Mouse (Mus musculus) hindbrain, embryonic 10.5 days (tissue): ENCODE data around the gene Pkdrej. TPM values are rescaled to one million over a fixed set of nuclear protein-coding genes. Genes with fewer than 3 reads are reported as not detected.
"Not testable (repeated sequence)": the region's sequence is repeated elsewhere in the genome, so short reads cannot be mapped to it uniquely, and the experiment has no call there.

ENCODE experiments used
- DNase-seq: peaks from one replicate; pipeline ENCODE4 v3.0.0-alpha.2; 2017; ENCODE audit warnings: low spot score
- H3K27ac ChIP-seq: fragments of 300-500 bp; sonication (generic); 2 replicates; pipeline ENCODE4 v1.5.1; 2016; ENCODE audit warnings: mild to moderate bottlenecking, moderate library complexity
- H3K27me3 ChIP-seq: fragments of 300-500 bp; sonication (generic); 2 replicates; pipeline ENCODE4 v1.6.1; 2016; ENCODE audit warnings: mild to moderate bottlenecking; ENCODE audit not compliant: poor library complexity, insufficient read depth, severe bottlenecking
- H3K36me3 ChIP-seq: fragments of 300-500 bp; sonication (generic); 2 replicates; pipeline ENCODE4 v1.6.1; 2016; ENCODE audit warnings: mild to moderate bottlenecking, moderate library complexity
- H3K4me1 ChIP-seq: fragments of 300-500 bp; sonication (generic); replicated peaks from 2 replicates; pipeline ENCODE4 v1.6.1; 2016; ENCODE audit warnings: mild to moderate bottlenecking
- H3K4me3 ChIP-seq: fragments of 300-500 bp; sonication (generic); 2 replicates; pipeline ENCODE4 v1.5.1; 2016; ENCODE audit warnings: mild to moderate bottlenecking, moderate library complexity
- H3K9me3 ChIP-seq: fragments of 300-500 bp; sonication (generic); 2 replicates; pipeline ENCODE4 v1.6.1; 2016; ENCODE audit warnings: mild to moderate bottlenecking, moderate library complexity
- WGBS: fragments of 180-500 bp; shearing (Covaris S2); methylation state at CpG from one replicate; pipeline ENCODE4 v1.1.7; 2016; 5-methylcytosine and 5-hydroxymethylcytosine counted together
- polyA plus RNA-seq: library from polyadenylated mRNA; unstranded; fragments of >200 nt; fragmentation: Nextera tagmentation; extraction: Ambion mirVana; gene quantifications from 2 replicates; pipeline ENCODE4 v1.2.1, GENCODE M21; 2016

Gene Pkdrej
- polyA plus RNA-seq = 0.04 TPM in 1 of 2 replicates, not detected in the other

- Histone ChIP-seq H3K27ac (peak within 1 kb of the TSS; percentile 86), H3K4me3 (peak within 1 kb of the TSS; percentile 67), H3K27me3 (peaks cover 38% of the 10 kb centered on the region), H3K36me3 (no peaks in the 10 kb centered on the region), H3K9me3 (peaks cover 7% of the 10 kb centered on the region; the same call in 1 of the 2 replicates), H3K4me1 (peaks cover 12% of the 10 kb centered on the region)
- DNase-seq = peak; percentile 43
- 1% methylated on average over 65 of the region's 65 CpGs for WGBS
Observed at GRCm38 (mm10) chr15:85821203-85822010, at the start of gene Pkdrej. TSS of gene Pkdrej (minus strand) at chr15:85821734.

GRCm38 (mm10) chr15:85867696-85868095 lies 46.2 kb upstream of the Pkdrej start:
- DNase-seq = peak; percentile 62
- WGBS = 65% methylated on average over 6 of the region's 6 CpGs
- Histone ChIP-seq H3K36me3 (peaks cover 100% of the 10 kb centered on the region), H3K4me3 (no peak overlapping the region), H3K4me1 (no peaks in the 10 kb centered on the region), H3K27me3 (no peaks in the 10 kb centered on the region), H3K27ac (no peak overlapping the region), H3K9me3 (no peaks in the 10 kb centered on the region)

- H3K27me3 ChIP-seq, H3K4me3 ChIP-seq, H3K27ac ChIP-seq, H3K4me1 ChIP-seq, H3K9me3 ChIP-seq, DNase-seq: not testable (repeated sequence)
- WGBS = 92% methylated on average over 7 of the region's 7 CpGs
- peaks cover 92% of the 10 kb centered on the region for H3K36me3 ChIP-seq
Observed at GRCm38 (mm10) chr15:85865913-85866312, 44.4 kb upstream of the Pkdrej start.

GRCm38 (mm10) chr15:85859490-85860031 lies 38.0 kb upstream of the Pkdrej start, which contains the start of gene Gtse1:
TSS of gene Gtse1 (plus strand) at chr15:85859745.
- Histone ChIP-seq H3K27ac (peak within 1 kb of the TSS; percentile 93), H3K4me3 (peak within 1 kb of the TSS; percentile 92), H3K9me3 (no peaks in the 10 kb centered on the region), H3K36me3 (peaks cover 29% of the 10 kb centered on the region), H3K27me3 (no peaks in the 10 kb centered on the region), H3K4me1 (peaks cover 25% of the 10 kb centered on the region)
- peak; percentile 95 for DNase-seq
- WGBS = under 1% methylated on average over 42 of the region's 42 CpGs

- H3K36me3 ChIP-seq = peaks cover 23% of the 10 kb centered on the region
- H3K4me3 ChIP-seq = peak overlapping the region; percentile 92
- H3K9me3 ChIP-seq = no peaks in the 10 kb centered on the region
- 15% methylated on average over 15 of the region's 15 CpGs for WGBS
- H3K4me1 ChIP-seq = peaks cover 25% of the 10 kb centered on the region
- DNase-seq = no peak
- peak overlapping the region; percentile 93 for H3K27ac ChIP-seq
- H3K27me3 ChIP-seq = no peaks in the 10 kb centered on the region
Observed at GRCm38 (mm10) chr15:85858980-85859489, 37.5 kb upstream of the Pkdrej start.

- Histone ChIP-seq H3K27me3 (no peaks in the 10 kb centered on the region), H3K4me1 (no peaks in the 10 kb centered on the region), H3K9me3 (no peaks in the 10 kb centered on the region), H3K27ac (no peak overlapping the region), H3K36me3 (no peaks in the 10 kb centered on the region), H3K4me3 (no peak overlapping the region)
- no peak for DNase-seq
- WGBS = 82% methylated on average over 12 of the region's 12 CpGs
Observed at GRCm38 (mm10) chr15:85851656-85852392, 30.3 kb upstream of the Pkdrej start.

GRCm38 (mm10) chr15:85845071-85845470 lies 23.5 kb upstream of the Pkdrej start:
- Histone ChIP-seq H3K4me3 (no peak overlapping the region), H3K27ac (no peak overlapping the region), H3K27me3 (no peaks in the 10 kb centered on the region), H3K4me1 (peaks cover 7% of the 10 kb centered on the region), H3K36me3 (no peaks in the 10 kb centered on the region), H3K9me3 (no peaks in the 10 kb centered on the region)
- DNase-seq = no peak

DNA sequence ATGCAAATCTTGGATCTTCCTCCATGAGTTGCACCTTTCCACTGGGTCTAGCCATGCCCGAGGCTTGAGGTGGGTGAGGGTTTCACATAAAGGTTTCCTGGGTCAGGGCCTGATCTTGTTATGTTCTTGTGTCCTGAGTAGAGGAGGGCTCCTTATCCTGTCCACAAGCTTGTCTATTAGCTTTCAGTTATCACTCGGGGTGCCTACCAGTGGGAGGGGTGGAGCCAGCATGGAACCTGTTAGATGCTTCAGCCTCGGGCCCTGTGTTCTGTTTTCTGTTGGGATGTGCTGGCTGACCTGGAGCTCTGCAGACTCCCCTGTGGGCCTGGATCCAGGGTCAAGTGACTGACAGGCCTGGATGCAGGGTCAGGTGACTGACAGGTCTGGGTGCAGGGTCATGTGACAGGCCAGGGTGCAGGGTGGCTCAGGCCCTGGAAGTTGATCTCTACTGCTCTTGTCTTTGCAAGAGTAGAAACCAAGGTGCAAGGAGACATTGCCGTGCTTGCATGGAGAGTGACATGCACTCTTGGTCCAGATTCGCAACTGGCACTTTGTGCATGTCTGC lies 20.3 kb upstream of the Pkdrej start:
- H3K36me3 ChIP-seq = no peaks in the 10 kb centered on the region
- DNase-seq = no peak

GRCm38 (mm10) chr15:85840983-85841382 lies 19.4 kb upstream of the Pkdrej start:
- H3K4me3 ChIP-seq = no peak overlapping the region
- 28% methylated on average over 6 of the region's 6 CpGs for WGBS
- peak; percentile 55 for DNase-seq
- peaks cover 7% of the 10 kb centered on the region for H3K4me1 ChIP-seq
- H3K9me3 ChIP-seq = peaks cover 1% of the 10 kb centered on the region; the same call in 1 of the 2 replicates
- H3K27ac ChIP-seq = no peak overlapping the region
- no peaks in the 10 kb centered on the region for H3K36me3 ChIP-seq
- H3K27me3 ChIP-seq = no peaks in the 10 kb centered on the region

More for the DNA sequence above, 20.3 kb upstream of the Pkdrej start:
- peaks cover 7% of the 10 kb centered on the region for H3K4me1 ChIP-seq
- no peaks in the 10 kb centered on the region for H3K27me3 ChIP-seq
- no peak overlapping the region for H3K4me3 ChIP-seq
- H3K27ac ChIP-seq = no peak overlapping the region
- no peaks in the 10 kb centered on the region for H3K9me3 ChIP-seq
- WGBS = 87% methylated on average over 5 of the region's 5 CpGs

DNA sequence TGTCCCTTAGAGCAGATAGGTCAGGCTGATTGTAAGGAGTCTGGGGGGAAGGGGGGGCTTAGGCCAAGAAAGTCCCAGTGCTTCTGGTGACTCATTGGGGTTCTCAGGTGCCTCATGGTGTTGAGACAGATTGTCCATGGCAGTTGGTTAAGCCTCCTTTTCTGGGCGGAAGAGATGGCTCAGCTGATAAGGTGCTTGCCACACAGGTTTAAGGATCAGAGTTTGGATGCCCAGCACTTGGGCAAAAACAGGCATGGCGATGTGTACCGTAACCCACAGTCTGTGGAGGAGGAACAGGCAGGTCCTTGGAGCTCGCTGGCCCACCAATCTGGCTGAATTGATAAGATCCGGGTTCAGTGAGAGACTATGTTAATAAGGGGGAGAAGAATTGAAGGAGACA lies 15.4 kb upstream of the Pkdrej start:
- Histone ChIP-seq H3K27ac (no peak overlapping the region), H3K4me1 (peaks cover 18% of the 10 kb centered on the region), H3K27me3 (no peaks in the 10 kb centered on the region), H3K4me3 (no peak overlapping the region), H3K36me3 (no peaks in the 10 kb centered on the region), H3K9me3 (peaks cover 5% of the 10 kb centered on the region; the same call in 1 of the 2 replicates)
- no peak for DNase-seq
- 90% methylated on average over 5 of the region's 5 CpGs for WGBS

DNA sequence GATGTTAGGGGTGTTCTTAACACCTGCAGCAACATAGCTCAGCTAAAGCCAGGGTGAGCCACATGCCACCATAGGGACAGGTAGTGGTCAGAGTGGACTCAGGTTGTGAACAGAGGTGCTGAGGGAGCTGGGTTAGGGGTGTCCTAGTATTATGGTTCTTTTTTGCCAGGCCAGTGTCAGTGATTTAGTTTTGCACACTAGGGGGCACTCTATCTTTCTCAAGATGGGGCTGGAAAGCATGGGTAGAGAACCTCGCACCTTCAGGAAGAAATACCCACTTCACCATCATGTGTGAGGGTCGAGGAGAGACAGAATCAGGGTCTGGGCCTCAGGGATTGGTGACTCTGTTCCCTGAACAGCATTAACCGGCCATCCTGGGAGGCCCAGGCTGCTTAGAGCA lies 13.8 kb upstream of the Pkdrej start:
- Histone ChIP-seq H3K36me3 (no peaks in the 10 kb centered on the region), H3K4me3 (no peak overlapping the region), H3K4me1 (peaks cover 17% of the 10 kb centered on the region), H3K27me3 (peaks cover 2% of the 10 kb centered on the region; the same call in 1 of the 2 replicates), H3K27ac (no peak overlapping the region), H3K9me3 (peaks cover 5% of the 10 kb centered on the region; the same call in 1 of the 2 replicates)
- WGBS = 68% methylated on average over 3 of the region's 3 CpGs
- DNase-seq = no peak

GRCm38 (mm10) chr15:85832599-85832998 lies 11.1 kb upstream of the Pkdrej start:
- peak overlapping the region; percentile 64 for H3K4me3 ChIP-seq
- DNase-seq = no peak
- H3K9me3 ChIP-seq = peaks cover 5% of the 10 kb centered on the region; the same call in 1 of the 2 replicates
- peak overlapping the region; percentile 81 for H3K27ac ChIP-seq
- WGBS = 53% methylated on average over 8 of the region's 8 CpGs
- peaks cover 17% of the 10 kb centered on the region for H3K4me1 ChIP-seq
- no peaks in the 10 kb centered on the region for H3K36me3 ChIP-seq
- peaks cover 4% of the 10 kb centered on the region; the same call in 1 of the 2 replicates for H3K27me3 ChIP-seq
